Mouse (Mus musculus) embryo, embryonic 9.5 days (tissue): ENCODE data around the gene Tnik.

Experiments used
- DNase-seq: peaks from one replicate; pipeline ENCODE4 v3.0.0-alpha.2; 2017; ENCODE audit errors: extremely low spot score

Tnik gene

DNA sequence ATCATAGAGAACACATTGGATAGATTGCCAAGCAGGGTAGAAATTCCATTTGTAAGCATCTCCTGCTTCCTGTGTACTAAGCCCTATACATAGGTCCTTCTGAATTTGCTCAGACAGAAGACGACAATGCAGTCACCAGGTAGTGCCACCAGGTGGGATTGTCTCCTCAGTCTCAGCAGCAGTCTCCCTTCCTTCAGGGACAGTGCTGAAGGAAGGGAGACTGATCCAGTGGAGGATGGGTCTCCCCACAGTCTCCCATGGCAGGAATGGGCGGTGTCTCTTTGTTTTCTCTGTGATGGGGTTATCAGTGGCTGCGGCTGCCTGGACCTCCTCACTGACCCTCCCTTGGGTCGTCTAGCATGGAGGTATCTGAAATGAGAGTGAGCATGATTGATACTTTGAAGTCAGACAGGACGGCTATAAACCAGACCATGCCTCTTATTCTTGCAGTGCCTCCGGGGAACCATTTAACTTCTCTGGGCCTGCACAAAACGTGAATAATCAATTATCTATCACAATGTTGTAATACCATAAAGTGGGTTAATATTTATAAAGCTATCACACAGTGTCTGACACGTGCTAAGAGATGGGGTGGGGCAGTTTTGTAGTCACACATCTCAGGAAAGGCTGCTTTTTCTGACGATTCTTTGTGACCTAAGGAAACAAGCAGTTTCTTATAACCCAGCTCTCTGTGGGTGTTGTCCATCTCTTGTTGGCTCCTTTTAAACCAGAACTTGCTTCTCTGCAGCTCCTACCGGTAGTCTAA, 285.1 kb downstream of the Tnik start:
- DNase-seq, result no peak

DNA sequence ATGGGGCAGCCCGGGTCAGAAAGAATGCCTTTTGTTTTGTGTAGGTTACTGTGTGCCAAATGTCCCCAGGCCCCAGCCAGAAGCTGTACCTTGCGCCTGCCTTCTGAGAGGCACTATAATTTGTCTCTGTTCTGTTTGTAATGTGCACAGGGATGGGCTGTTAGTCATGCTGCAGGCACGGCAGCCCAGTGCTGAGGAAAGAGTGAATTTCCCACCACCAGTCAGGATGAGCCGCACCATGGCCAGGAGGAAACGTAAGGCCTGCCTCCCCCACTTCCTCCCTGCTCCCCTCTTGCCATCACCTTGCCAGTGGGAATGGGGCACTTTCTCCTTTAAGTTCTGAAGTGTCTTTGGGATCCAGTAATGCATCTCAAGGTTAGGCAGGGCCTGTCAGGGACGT, 286.4 kb downstream of the Tnik start:
- DNase-seq, result no peak

DNA sequence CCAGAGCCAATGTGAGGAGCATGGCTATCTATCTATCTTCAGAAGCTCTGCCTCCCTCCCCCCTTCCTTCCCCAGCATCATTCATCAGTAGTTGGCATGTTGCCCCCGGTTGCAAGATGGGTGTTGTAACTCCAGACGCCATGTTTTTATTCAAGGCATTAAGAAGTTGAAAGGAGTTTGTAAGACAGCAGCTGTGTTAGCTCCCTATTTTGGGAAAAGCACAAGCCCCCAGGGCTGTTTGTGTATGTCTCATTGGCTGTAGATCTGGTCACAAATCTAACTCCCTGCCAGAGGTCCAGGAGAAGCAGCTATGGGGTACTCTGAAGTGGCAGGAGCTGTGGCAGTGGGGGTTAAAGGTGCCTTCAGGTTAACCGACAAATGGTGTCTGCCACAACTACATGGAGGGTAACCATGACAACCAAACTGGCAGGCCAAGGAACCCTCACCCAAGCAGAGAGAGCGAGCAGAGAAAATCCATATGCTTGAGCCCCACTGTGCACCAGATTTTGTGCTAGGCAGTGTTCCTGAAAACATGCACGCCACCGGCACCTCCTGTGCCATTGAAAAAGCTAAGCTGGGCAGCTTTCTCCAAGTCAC, 287.6 kb downstream of the Tnik start:
- DNase-seq, result no peak

DNA sequence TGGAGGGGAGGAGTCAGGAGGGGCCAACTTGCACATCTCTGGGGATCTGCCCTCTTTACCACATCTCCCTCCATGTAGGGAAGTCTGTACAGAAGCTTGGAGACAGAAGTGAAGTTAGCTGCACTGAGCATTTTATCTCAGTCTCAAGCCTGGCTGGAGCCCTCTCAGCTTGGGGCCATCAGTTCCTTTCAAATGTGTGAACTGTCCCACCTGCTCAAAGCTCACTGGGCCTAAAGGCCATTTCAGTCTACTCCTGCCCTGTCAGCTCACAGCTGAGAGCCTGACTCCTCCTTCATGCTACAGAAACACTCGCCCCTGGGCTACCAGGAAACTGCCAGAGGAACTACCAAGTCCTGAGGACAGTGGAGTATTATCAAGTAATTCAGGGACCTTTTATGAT, 288.7 kb downstream of the Tnik start:
- DNase-seq, result no peak

DNA sequence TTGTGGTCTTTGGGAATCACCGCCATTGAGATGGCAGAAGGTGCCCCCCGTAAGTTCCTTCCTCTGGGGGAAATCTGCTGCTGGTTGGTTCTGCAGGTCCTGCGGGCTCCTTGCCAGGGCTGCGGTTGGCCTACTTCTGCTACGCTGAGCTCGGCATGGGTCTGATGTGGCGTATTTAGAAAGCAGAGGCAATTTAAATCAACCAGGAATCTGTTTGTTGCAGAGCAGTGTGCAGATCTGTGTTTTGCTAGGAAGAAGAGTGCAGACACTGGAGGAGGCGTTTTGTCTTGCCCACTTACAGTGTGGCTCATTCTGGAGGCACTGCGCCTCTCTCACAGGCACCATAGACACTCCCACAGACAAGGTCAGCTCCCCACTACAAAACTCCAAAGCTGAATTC, 291.9 kb downstream of the Tnik start:
- DNase-seq, result no peak

DNA sequence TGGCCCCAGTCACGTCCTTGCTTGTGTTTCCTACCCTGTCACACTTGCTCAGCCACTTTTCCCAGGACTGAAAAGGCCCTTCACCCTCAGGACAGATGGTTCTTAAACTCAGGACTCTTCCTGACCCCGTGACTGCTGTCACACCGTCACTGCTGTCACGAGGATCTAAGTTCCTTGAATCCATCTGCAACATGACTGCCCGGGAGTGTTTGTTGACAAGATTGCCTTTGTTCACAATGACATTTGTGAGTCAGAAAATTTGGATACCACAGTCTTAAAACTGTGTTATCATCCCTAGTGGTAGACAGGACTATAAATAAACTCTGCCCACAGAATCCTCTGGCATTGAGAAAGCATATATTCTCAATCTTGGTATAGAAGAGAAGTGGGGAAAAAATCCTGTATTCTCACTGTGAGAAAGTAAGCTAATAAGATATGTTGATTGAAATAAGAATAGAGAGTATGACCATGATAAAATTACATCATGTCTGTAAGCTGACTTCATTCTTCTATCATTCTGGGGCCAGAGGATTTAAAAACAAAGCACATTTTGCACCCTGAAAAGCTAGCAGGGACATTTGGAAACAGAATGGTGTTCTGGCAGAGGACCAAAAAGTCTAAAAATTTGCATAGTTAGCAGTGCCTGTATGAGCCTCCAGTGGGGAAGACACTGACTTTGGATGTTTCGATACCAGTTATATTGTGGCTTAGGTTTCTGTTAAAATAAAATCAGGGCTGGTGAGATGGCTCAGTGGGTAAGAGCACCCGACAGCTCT, 293.0 kb downstream of the Tnik start:
- DNase-seq, result no peak

DNA sequence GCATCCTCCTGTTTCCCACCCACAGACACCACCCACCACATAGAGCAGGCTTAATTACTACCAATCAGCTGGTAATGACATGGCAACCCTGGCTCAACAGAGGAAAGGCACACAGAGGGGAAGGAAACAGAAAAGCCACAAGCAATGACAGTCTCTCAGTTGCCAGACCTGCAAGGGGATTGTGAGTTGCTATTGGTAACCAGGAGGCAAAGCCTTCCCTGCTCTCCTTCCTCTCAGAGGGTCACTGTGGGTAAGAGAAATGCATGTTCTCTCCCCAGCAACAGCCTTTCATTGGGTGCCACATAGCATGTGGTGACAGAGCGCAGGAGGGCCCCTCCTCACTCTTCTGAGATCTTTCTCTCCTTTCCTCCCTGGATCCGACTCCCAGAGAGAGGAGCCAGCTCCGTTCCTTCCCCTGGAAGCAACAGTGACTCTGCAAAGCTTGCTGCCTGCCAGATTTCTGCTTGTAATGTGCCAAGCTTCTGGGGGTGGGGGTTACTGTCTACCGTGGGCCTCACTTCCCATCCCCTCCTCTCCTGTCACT, 295.4 kb downstream of the Tnik start:
- DNase-seq, result no peak

DNA sequence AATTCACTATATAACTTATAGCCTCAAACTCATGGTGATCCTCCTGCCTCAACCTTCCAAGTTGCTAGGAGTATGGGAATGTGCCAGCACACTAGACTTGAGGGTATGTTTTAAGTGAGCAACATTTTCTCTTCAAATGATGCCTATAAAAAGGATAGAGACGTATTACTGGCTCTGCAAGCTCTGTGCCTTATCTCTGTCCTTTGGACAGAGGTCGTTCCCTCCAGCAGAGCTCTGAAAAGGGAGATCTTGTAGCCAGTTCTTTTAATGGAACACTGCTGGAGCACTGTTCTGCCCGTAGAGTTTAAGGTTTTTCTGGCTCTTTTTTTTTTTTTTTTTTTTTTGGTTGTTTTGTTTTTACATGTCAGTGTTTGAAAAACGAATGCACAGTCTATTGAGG, 298.4 kb downstream of the Tnik start:
- DNase-seq, result no peak

DNA sequence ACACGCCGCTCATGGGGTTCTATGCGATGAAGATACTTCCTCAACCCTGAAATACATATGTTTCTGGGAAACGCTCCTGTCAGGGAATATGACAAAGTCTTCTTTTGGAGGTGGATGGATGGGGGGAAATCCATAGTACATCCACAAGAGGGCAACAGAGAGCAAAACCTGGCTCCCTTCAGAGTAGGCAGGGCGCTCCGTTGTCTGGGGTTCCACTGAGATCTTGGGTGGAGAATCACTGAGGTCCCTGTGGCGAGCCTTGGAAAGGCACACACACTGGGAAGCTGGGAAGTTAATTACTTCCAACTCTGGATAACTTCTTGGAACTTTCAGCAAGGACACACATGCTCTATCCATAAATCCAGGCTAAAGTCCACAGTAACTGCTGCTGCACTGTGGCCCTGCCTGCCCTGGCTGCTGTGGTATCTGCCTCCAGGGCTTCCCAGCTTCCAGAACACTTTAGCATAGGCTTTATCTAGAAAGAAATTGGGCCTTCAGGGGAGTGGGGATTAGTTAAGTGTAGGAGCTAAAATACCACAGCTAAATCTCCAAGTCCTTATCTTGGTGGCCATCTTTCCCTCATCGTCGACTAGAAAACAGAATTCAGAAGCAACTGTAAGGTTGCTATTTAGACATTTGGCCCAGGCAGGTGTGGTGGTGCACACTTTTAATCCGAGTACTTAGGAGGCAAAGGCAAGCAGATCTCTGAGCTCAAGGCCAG, 299.8 kb downstream of the Tnik start:
- peak; percentile 34 for DNase-seq

DNA sequence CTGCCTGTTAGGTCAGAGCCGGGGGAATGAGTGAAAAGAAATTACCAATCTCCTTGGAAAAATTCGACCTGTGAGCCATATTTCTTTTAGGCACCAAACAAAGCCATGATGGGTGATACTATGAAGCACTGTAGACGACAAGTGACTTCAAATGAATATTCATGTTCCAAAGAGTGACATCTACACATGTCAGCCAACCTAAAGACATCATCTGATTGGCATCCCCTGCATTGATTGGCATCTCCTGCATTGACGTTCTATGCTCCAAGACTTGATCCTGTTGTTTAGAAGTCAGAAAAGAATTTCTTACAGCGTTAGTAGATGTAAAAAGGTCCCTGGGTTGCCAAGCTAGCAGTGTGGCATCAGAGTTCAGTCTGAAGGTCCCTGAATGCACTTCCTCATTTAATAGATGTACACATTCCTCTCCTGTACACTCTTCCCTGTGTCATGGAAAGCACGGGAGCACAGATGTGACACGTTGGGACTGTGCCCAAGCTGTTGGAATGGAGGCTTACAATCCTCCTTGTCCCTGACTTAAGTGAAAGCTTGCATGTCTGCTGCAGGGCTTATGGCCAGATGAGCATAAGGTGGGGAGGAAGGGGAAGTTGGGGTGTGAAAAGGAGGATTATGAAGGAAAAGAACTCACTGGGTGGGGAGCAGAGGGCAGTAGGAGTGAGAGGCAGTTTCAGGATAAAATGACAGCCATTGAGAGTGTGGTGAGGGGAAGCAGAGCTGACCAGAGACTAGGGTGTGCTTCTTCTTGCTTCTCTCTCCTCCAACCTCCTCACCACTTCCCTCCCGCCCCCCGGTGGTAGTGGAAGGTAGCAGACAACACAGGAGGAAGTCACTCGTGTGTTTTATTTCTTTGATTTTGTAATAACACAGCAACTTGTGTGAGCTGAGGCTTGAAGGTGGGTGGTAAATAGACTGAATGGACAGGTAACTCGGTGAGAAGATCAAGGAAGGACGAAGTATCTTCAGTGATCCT, 301.6 kb downstream of the Tnik start:
- no peak for DNase-seq

DNA sequence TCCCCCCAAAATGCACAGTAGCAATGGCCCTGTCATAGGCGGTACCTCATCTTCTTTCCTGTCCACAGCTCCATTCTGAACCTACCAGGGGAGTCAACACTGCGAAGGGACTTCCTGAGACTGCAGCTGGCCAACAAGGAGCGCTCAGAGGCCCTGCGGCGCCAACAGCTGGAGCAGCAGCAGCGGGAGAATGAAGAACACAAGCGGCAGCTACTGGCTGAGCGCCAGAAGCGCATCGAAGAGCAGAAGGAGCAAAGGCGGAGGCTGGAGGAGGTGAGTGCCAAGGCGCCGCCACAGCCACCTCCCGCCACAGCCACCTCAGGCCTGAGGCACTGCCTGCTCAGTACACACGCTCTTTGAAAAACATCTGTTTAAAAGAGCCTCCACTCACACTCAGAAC, 314.3 kb downstream of the Tnik start:
- DNase-seq, result peak; percentile 10

DNA sequence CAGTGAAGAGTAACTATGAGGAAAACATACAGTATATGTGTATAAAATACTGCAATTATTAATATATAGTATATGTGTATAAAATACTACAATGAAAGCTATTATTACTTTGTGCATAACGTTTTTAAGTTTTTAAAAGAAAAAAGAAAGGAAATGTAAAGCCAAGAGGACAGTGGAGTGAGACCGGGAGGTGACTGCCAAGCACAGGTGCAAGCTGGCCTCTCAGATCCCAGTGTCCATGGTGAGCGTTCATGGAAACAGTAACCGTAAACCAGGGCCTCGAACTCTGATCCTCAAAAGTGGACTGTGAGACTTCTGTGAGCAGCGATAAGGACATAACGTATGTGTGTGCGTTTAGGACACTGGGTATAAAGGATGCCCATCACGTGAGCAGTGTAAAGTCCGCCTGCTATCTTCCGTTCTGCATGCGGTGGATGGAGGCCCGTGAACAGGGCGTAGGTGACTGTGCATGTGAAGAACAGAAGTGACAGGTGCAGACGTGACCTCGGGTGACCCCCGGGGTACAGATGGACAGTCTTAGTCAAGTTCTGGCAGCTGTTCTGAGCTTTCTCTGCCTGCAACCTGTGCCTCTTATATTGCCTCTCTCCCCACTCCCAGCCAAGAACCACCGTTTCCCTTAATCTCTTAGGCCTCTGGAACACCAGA, 316.1 kb downstream of the Tnik start:
- DNase-seq, result no peak

DNA sequence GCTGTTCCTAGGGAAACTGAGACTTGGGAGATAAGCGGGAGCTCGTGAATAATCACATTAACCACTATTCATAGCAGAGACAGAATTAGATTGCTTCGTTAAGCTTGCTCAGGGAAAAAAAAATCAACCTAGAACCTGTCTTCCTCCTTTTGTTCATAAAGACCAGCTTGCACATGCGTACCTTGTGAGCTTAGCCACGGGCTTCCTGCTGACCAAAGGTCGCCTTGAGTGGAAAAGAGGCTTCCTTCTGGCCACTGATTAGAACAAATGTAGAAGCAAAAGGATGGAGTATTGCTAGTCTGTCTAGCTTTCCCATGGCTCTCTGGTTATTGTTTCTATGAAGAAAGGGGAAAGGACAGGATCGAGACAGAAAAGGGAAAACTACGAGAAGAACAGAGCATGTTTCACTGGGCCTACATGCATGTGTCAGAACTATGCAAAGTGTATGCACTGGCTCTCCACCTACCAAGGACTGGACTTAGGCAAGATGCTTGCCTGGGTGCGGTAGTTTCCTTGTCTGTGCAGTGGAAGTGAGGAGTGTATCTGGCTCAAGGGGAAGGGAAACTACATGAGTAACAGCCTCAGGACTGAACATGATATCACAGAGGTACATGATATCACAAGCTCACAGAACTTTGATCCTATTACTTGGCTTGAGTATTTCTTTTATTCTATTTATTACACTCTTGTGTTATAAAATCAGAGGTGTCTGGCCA, 322.9 kb downstream of the Tnik start:
- DNase-seq, result no peak

DNA sequence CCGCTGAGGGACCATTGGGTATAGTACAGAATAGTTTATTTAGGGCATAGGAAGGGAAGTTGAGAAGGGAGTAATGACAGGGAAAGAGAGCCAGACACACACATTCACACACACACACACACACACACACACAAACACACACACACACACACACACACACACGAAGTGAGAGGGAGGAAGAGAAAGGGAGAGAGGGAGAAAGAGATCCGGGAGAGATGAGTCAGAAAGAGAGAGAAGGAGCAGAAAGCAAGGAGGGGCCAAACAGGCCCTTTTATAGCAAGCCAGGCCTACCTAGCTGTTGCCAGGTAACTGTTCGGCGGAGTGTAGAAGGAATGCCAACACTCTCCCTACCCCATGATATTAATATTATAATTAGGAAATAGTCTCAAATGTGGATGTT, 324.8 kb downstream of the Tnik start:
- DNase-seq, result no peak

DNA sequence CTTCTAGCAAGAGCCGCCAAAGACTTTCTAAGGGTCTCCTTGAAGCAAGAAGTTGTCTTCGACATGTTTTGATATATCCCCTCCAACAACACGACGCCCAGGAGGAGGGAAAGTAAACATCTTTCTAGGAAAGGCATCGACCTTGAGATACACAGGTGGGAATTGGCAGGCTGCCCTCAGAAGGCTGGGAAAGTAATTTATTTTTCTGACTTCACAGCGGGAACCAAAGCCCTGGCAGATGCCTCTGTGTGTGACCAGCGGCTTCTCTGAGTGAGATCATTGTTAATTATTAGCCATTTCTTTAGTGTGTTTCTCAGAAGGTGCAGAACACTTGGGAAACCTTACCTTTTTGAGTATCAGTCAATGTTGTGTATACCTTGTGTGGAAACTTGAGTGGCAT, 328.3 kb downstream of the Tnik start:
- DNase-seq, result peak; percentile 10

DNA sequence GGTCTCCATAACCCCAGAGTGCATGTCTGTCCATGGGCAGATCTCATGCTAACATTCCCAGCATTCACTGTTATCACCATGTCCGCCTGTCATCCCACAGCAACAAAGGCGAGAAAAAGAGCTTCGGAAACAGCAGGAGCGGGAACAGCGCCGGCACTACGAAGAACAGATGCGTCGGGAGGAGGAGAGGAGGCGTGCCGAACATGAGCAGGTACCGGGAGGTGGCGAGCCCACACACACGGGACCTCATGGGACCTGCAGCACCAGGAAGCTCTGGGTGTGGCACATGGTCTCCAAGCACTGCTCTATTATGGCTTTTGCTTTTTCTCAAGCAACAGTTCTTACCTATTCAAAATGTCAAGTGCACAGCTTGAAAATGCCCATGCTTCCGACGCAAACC, 330.9 kb downstream of the Tnik start:
- no peak for DNase-seq

DNA sequence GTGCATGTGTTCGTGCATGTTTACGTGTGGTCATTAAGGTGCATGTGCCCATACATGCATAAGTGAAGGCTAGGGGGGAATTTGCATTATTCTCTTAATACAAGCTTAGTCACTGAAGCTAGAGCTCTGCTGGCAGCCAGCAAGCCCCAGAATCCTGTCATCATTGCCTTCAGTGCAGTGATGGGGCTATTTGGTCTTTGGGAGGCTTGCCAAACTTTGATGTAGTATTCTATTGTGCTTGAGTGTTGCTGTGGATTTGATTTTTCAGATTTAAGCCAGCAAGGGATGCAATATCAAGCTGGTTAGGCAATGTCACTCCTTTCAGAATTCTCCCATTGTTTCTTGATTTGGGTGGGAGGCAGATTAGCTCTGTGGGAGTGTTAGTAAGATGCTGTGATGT, 336.5 kb downstream of the Tnik start:
- DNase-seq, result no peak

DNA sequence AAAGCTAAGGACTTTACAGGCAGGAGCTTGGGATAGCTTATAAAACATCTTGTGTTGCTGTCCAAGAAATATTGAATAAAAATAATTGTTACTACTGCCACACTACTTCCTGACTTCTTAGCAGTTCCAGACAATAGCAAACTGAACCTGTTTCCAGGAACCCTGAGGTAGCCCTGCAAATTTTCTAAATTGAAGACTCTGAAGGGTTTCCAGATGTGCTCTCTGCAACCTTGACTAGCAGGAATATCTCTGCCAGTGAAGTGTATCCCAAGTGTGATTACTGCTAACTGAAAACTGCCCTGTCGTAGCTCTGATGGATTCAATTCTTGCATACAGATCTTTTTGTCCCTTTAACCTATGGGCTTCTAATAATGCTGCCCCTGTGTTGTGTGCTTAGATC, 343.7 kb downstream of the Tnik start:
- no peak for DNase-seq

DNA sequence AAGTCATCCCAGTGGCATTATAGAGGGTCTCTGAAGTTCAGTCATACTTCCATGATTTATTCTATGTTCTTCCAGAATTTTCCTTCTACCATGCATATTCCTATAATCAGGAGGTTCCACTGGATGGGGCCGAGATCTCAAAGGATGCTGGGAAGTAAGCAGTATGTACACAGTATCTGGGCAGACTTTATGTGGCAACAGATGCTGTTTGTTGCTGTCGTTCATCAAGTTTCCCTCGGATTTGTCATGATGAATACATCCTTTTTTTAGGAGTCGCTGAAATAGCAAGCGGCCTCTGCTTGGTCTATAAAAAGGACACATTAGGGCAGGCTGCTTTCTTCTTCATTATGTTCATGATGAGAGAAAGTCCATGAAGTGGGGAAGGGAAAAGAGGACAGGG, 349.3 kb downstream of the Tnik start:
- DNase-seq, result no peak

DNA sequence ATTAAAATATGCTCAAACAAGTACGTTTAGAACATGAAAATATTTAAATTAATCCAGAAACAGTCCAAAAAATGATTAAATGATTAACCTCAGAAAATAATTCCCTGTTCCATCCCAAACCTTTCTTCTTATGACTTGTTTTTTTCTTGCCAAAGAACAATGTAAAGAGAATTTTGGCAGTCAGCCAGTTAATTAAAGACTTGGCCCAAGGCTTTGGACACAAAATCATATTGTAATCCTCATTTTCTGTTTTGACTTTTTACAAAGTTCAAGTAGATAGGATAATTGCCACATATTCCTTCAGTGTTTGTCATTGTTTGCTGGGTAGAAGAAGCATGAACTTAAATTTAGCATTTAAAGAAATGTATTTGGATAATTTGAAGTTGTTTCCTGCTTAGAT, 353.4 kb downstream of the Tnik start:
- no peak for DNase-seq
